ENCODE assay signal across 8 mouse cellular contexts in genomic region chrX:96052798-96053197, GRCm38 (mm10). TPM values are rescaled to one million over a fixed set of nuclear protein-coding genes. Genes with fewer than 3 reads are reported as not detected.
DNase-seq lines count a peak whose midpoint lies in the region; ATAC-seq lines count a peak whose summit lies in the region.

No protein-coding gene starts in this region.

- intact Hi-C loops in left cerebral cortex, postnatal 14 days (cut with DNase I), result no loop called here

- no peak for ATAC-seq in forebrain, embryonic 14.5 days
- ATAC-seq in activated CD4-positive, CD25-positive, alpha-beta regulatory T cell, adult 4 months, result no peak

- H3K9ac ChIP-seq in forebrain, embryonic 14.5 days (ENCODE audit: low read length), result no peak overlapping the region

- H3K27ac ChIP-seq in forebrain, embryonic 14.5 days (ENCODE audit: low read depth, low read length), result no peak overlapping the region

- WGBS in forebrain, embryonic 14.5 days, result 89% methylated on average over 1 of the region's 1 CpGs

- no peaks in the 10 kb centered on the region for H3K27me3 ChIP-seq in forebrain, embryonic 14.5 days (replicated peaks; ENCODE audit: control insufficient read depth, insufficient read depth, low read length)

- peak; percentile 2 for DNase-seq in left cerebral cortex, postnatal 14 days (ENCODE audit: low spot score in 2 of 2)
- no peak for DNase-seq in left cerebral cortex, adult 18-20 months (ENCODE audit: low spot score in 2 of 2)
- peak; percentile 15 for DNase-seq in adrenal gland, adult 8-10 months
- DNase-seq in heart, adult 8-10 months (ENCODE audit: low spot score), result peak; percentile 65
- peak; percentile 21 for DNase-seq in lung, postnatal 10 days
- DNase-seq in T-cell, adult 2 months (ENCODE audit: low spot score), result no peak
- DNase-seq in forebrain, embryonic 14.5 days (ENCODE audit: low spot score), result no peak

- H3K9me3 ChIP-seq in forebrain, embryonic 14.5 days (replicated peaks; ENCODE audit: control insufficient read depth, low read length), result no peaks in the 10 kb centered on the region

- no peaks in the 10 kb centered on the region for H3K36me3 ChIP-seq in forebrain, embryonic 14.5 days (ENCODE audit: control insufficient read depth, insufficient read depth, low read length)

- no peak overlapping the region for H3K4me2 ChIP-seq in forebrain, embryonic 14.5 days (ENCODE audit: low read length)

- H3K4me3 ChIP-seq in forebrain, embryonic 14.5 days (ENCODE audit: low read depth, low read length), result no peak overlapping the region

- H3K4me1 ChIP-seq in forebrain, embryonic 14.5 days (ENCODE audit: control insufficient read depth, insufficient read depth, low read length), result no peaks in the 10 kb centered on the region

RNA-seq across cellular contexts. Expression of gene Msn, which starts 43.0 kb away (rescaled TPM):
- 10 to 100 TPM; 21.4 to 21.8 TPM for total RNA-seq in left cerebral cortex, postnatal 14 days (2021)
- total RNA-seq in left cerebral cortex, adult 18-20 months (2021), result 10 to 100 TPM; 18.6 to 20.2 TPM
- 100 to 1,000 TPM; 131 to 164 (median 151) TPM for total RNA-seq in adrenal gland, adult 8-10 months (2022)
- 100 to 1,000 TPM in 2 of 4 experiments, 10 to 100 TPM in 2; 84.4 to 109 (median 102) TPM for total RNA-seq in heart, adult 8-10 months (2022)
- 39.5 and 45.1 TPM in 2 replicates for polyA plus RNA-seq in forebrain, embryonic 14.5 days (2014; fragmentation: Nextera tagmentation; extraction: Ambion mirVana)
- 100 to 1,000 TPM; 744 to 801 TPM for polyA plus RNA-seq in activated CD4-positive, CD25-positive, alpha-beta regulatory T cell, adult 4 months (2017; shearing (Covaris generic))

Comparison
In these comparisons a context has a peak if more than half of its experiments do, and no peak if none do; other contexts are left out.
1. DNase-seq: peak in left cerebral cortex, postnatal 14 days (2 of 2), adrenal gland, adult 8-10 months (single experiment), heart, adult 8-10 months (single experiment) and lung, postnatal 10 days (single experiment); none in left cerebral cortex, adult 18-20 months (0 of 2), T-cell, adult 2 months (single experiment) and forebrain, embryonic 14.5 days (single experiment).